In the genomic region with DNA sequence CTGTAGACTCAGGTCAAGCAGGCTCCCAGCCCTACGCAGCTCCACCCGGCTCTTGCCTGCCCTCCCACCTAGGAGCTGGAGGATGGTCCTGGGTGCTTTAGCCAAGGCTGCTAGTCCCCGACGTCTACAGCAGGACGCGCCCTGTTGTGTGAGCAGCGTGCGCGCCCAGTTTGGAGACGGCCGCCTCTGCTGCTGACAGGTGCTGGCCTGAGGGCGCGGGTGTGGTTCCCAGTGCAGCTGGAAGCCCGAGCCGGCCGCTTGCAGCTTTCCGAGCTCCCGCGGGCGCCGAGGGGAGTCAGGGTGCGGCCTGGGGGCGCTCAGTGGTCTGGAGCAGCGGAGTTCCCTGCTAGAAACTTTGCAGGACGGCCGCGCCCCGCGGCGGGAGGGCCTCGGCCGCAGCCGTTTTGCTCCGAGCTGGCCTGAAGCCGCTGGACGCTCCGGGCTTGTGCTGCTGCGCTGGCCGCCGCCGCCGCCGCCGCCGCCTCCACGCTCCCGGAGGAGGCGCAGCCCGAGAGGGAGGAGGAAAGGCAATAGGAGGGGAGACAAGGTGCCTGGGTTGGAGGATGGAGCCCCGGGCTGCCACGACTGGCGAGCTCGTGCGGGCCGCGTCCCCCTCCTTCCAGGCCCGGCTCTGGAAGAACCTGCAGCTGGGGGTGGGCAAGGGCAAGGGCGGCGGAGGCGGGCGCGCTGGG, we compare ENCODE assay signal across 7 mouse cellular contexts. TPM values are rescaled to one million over a fixed set of nuclear protein-coding genes. Genes with fewer than 3 reads are reported as not detected.
DNase-seq lines count a peak whose midpoint lies in the region; ATAC-seq lines count a peak whose summit lies in the region.

A gene (plus strand): TSS at position 564 of the 692 bp plus-strand sequence.

- H3K4me2 ChIP-seq in intestine, embryonic 16.5 days (ENCODE audit: low read depth, low read length) = peak within 1 kb of the TSS; percentile 96
- peak within 1 kb of the TSS; percentile 80 for H3K4me2 ChIP-seq in limb, embryonic 11.5 days (ENCODE audit: low read depth, severe bottlenecking)
- H3K4me2 ChIP-seq in midbrain, embryonic 11.5 days = peak within 1 kb of the TSS; percentile 93

- H3K27me3 ChIP-seq in intestine, embryonic 16.5 days (replicated peaks; ENCODE audit: control insufficient read depth, insufficient read depth, low read length) = peaks cover 4% of the 10 kb centered on the region; the same call in 1 of the 2 replicates
- H3K27me3 ChIP-seq in limb, embryonic 11.5 days (ENCODE audit: control insufficient read depth, insufficient read depth, low read length) = peaks cover 30% of the 10 kb centered on the region
- H3K27me3 ChIP-seq in midbrain, embryonic 11.5 days (ENCODE audit: control insufficient read depth, insufficient read depth, low read length) = peaks cover 8% of the 10 kb centered on the region; the same call in 1 of the 2 replicates

- no peak within 1 kb of the TSS for H3K27ac ChIP-seq in intestine, embryonic 16.5 days (ENCODE audit: low read length)
- no peak within 1 kb of the TSS for H3K27ac ChIP-seq in limb, embryonic 11.5 days (replicated peaks; ENCODE audit: low read depth, low read length)
- no peak within 1 kb of the TSS for H3K27ac ChIP-seq in midbrain, embryonic 11.5 days (ENCODE audit: low read depth, low read length)

- no peaks in the 10 kb centered on the region for H3K9me3 ChIP-seq in intestine, embryonic 16.5 days (ENCODE audit: control insufficient read depth, low read length)
- H3K9me3 ChIP-seq in limb, embryonic 11.5 days (ENCODE audit: control insufficient read depth, low read length) = no peaks in the 10 kb centered on the region
- no peaks in the 10 kb centered on the region for H3K9me3 ChIP-seq in midbrain, embryonic 11.5 days (ENCODE audit: control insufficient read depth, low read length)

- H3K9ac ChIP-seq in intestine, embryonic 16.5 days (ENCODE audit: low read depth, low read length) = peak within 1 kb of the TSS; percentile 68
- H3K9ac ChIP-seq in limb, embryonic 11.5 days (ENCODE audit: low read length) = peak within 1 kb of the TSS; percentile 39; the same call in 1 of the 2 replicates
- H3K9ac ChIP-seq in midbrain, embryonic 11.5 days (ENCODE audit: low read length) = peak within 1 kb of the TSS; percentile 75

- peak within 1 kb of the TSS; percentile 69 for H3K4me3 ChIP-seq in intestine, embryonic 16.5 days (ENCODE audit: low read length)
- H3K4me3 ChIP-seq in limb, embryonic 11.5 days (ENCODE audit: low read depth, low read length) = peak within 1 kb of the TSS; percentile 50
- peak within 1 kb of the TSS; percentile 63 for H3K4me3 ChIP-seq in midbrain, embryonic 11.5 days (ENCODE audit: low read depth, low read length)

- ATAC-seq in granulocyte monocyte progenitor cell, adult 5-6 weeks (replicated peaks; ENCODE audit: poor library complexity, severe bottlenecking) = peak; percentile 55
- ATAC-seq in intestine, embryonic 16.5 days = peak; percentile 97
- peak; percentile 92 for ATAC-seq in limb, embryonic 11.5 days (ENCODE audit: insufficient number of reproducible peaks, low FRiP score, low TSS enrichment, low read depth)
- ATAC-seq in midbrain, embryonic 11.5 days (ENCODE audit: low FRiP score) = peak; percentile 93

- peaks cover 9% of the 10 kb centered on the region for H3K4me1 ChIP-seq in intestine, embryonic 16.5 days (ENCODE audit: control insufficient read depth, insufficient read depth, low read length)
- H3K4me1 ChIP-seq in limb, embryonic 11.5 days (ENCODE audit: control insufficient read depth, insufficient read depth, low read length) = peaks cover 7% of the 10 kb centered on the region; the same call in 1 of the 2 replicates
- H3K4me1 ChIP-seq in midbrain, embryonic 11.5 days (ENCODE audit: control insufficient read depth, insufficient read depth, low read length) = peaks cover 2% of the 10 kb centered on the region

- H3K36me3 ChIP-seq in intestine, embryonic 16.5 days (ENCODE audit: control insufficient read depth, insufficient read depth, low read length) = no peaks in the 10 kb centered on the region
- H3K36me3 ChIP-seq in limb, embryonic 11.5 days (ENCODE audit: control insufficient read depth, insufficient read depth, low read length) = no peaks in the 10 kb centered on the region
- H3K36me3 ChIP-seq in midbrain, embryonic 11.5 days (ENCODE audit: control insufficient read depth, insufficient read depth, low read length) = no peaks in the 10 kb centered on the region

- DNase-seq in adrenal gland, postnatal 36 days = peak; percentile 70 to 76
- peak; percentile 41 for DNase-seq in embryo, embryonic 11.5 days (ENCODE audit: low read depth, low spot score)
- DNase-seq in limb, embryonic 11.5 days (ENCODE audit: low spot score) = peak; percentile 81
- peak; percentile 97 for DNase-seq in midbrain, embryonic 11.5 days (ENCODE audit: low spot score, missing footprints)
- DNase-seq in spleen, postnatal 10 days (ENCODE audit: low spot score in 2 of 2) = peak; percentile 8 to 27

- WGBS in intestine, embryonic 16.5 days = under 1% methylated on average over 55 of the region's 62 CpGs
- 0% methylated on average over 57 of the region's 62 CpGs for WGBS in limb, embryonic 11.5 days
- under 1% methylated on average over 48 of the region's 62 CpGs for WGBS in midbrain, embryonic 11.5 days

RNA-seq across cellular contexts. Expression of the gene that starts here (rescaled TPM):
- 1 to 10 TPM; 1.4 to 1.7 TPM for total RNA-seq in adrenal gland, postnatal 36 days (2021)
- 42.4 and 50.0 TPM in 2 replicates for total RNA-seq in granulocyte monocyte progenitor cell, adult 5-6 weeks (2014; fragmentation: Nextera tagmentation)
- total RNA-seq in granulocyte monocyte progenitor cell, adult 5-6 weeks (2017) = 70.2 and 82.8 TPM in 2 replicates
- 0.33 and 0.65 TPM in 2 replicates for polyA plus RNA-seq in intestine, embryonic 16.5 days (2015; fragmentation: Nextera tagmentation; extraction: Ambion mirVana)
- polyA plus RNA-seq in limb, embryonic 11.5 days (2014; fragmentation: Nextera tagmentation; extraction: Ambion mirVana) = 0.17 and 0.20 TPM in 2 replicates
- polyA plus RNA-seq in midbrain, embryonic 11.5 days (2014; fragmentation: Nextera tagmentation; extraction: Ambion mirVana) = 4.1 and 7.3 TPM in 2 replicates

Comparison
In these comparisons a context has a peak if more than half of its experiments do, and no peak if none do; other contexts are left out.
1. RNA of the gene that starts here (total RNA-seq): 42.4 to 82.8 TPM in granulocyte monocyte progenitor cell, adult 5-6 weeks; 1.4 to 1.7 TPM in adrenal gland, postnatal 36 days; every median in the first group is over 10 times any median in the second.
2. Peak in ATAC-seq, H3K4me3 ChIP-seq, H3K9ac ChIP-seq and H3K4me2 ChIP-seq in intestine, embryonic 16.5 days; RNA of the gene not detected or under 1 TPM.
3. Peak in DNase-seq, ATAC-seq, H3K4me3 ChIP-seq, H3K9ac ChIP-seq and H3K4me2 ChIP-seq in limb, embryonic 11.5 days; RNA of the gene not detected or under 1 TPM.
4. DNase-seq: peak in every context shown above with its lines; median percentile 97 in midbrain, embryonic 11.5 days; 81 in limb, embryonic 11.5 days; 73 in adrenal gland, postnatal 36 days; 41 in embryo, embryonic 11.5 days; 18 in spleen, postnatal 10 days.
5. Peak in every context shown above with its lines, with median percentiles within 50 percentile points of each other: ATAC-seq, H3K4me2 ChIP-seq, H3K4me3 ChIP-seq and H3K9ac ChIP-seq.